Mouse (Mus musculus): Measurements from ENCODE around the gene Olfr558. TPM values are rescaled to one million over a fixed set of nuclear protein-coding genes. Genes with fewer than 3 reads are reported as not detected.

Gene Olfr558
- total RNA-seq (2021) = under 1 TPM; 0.25 to 0.66 TPM
- long read RNA-seq, experiment 1 = 0 reads
- long read RNA-seq, experiment 2, partial matches to known transcripts = 0 of 2 reads
- long read RNA-seq, experiment 2, other reads (novel, unspliced or antisense) = 1 of 2 reads

GRCm38 (mm10) chr7:102701915-102702314 is at the start of gene Olfr558:
Gene Olfr558 (plus strand): TSS chr7:102702215.
- intact Hi-C loops (cut with DNase I) = no loop called here
- DNase-seq (ENCODE audit: low spot score in 2 of 2) = no peak

GRCm38 (mm10) chr7:102658523-102658922 is 43.5 kb upstream of the Olfr558 start, which contains the start of gene Olfr555:
Gene Olfr555 (plus strand): TSS chr7:102658823.
- DNase-seq (ENCODE audit: low spot score in 2 of 2) = no peak
- intact Hi-C loops (cut with DNase I) = no loop called here

GRCm38 (mm10) chr7:102664599-102664998 is 37.4 kb upstream of the Olfr558 start, which contains the start of gene Olfr556:
Gene Olfr556 (plus strand): TSS chr7:102664899.
- intact Hi-C loops (cut with DNase I) = loop anchor here (2.0 kb wide), 1 partner anchor 254 kb away; no protein-coding TSS in a partner anchor
- DNase-seq (ENCODE audit: low spot score in 2 of 2) = no peak

GRCm38 (mm10) chr7:102665378-102665777 is 36.6 kb upstream of the Olfr558 start:
- intact Hi-C loops (cut with DNase I) = loop anchor here (2.0 kb wide), 1 partner anchor 253 kb away; no protein-coding TSS in a partner anchor
- DNase-seq (ENCODE audit: low spot score in 2 of 2) = peak; percentile 21 to 23

GRCm38 (mm10) chr7:102676225-102676624 is 25.8 kb upstream of the Olfr558 start:
- DNase-seq (ENCODE audit: low spot score in 2 of 2) = no peak
- intact Hi-C loops (cut with DNase I) = no loop called here

- intact Hi-C loops (cut with DNase I) = no loop called here
- no peak for DNase-seq (ENCODE audit: low spot score in 2 of 2)
Observed at GRCm38 (mm10) chr7:102681916-102682315, 20.1 kb upstream of the Olfr558 start.

- intact Hi-C loops (cut with DNase I) = loop anchor here (5.0 kb wide), 1 partner anchor 175 kb away; no protein-coding TSS in a partner anchor
- peak; percentile 91 for DNase-seq (ENCODE audit: low spot score in 2 of 2)
Observed at GRCm38 (mm10) chr7:102686944-102687501, 15.0 kb upstream of the Olfr558 start, which contains the start of gene Trim68. Gene Trim68 (minus strand): TSS chr7:102687327.

- intact Hi-C loops (cut with DNase I) = loop anchor here (2.0 kb wide), 1 partner anchor 223 kb away; no protein-coding TSS in a partner anchor
- peak in 1 of 2 experiments; percentile 40 for DNase-seq (ENCODE audit: low spot score in 2 of 2)
Observed at GRCm38 (mm10) chr7:102695358-102696125, 6.5 kb upstream of the Olfr558 start, which contains the start of gene Olfr557. Gene Olfr557 (plus strand): TSS chr7:102695910.

- DNase-seq (ENCODE audit: low spot score in 2 of 2) = no peak
- intact Hi-C loops (cut with DNase I) = no loop called here
Observed at GRCm38 (mm10) chr7:102698461-102698860, 3.6 kb upstream of the Olfr558 start.

- intact Hi-C loops (cut with DNase I) = no loop called here
- DNase-seq (ENCODE audit: low spot score in 2 of 2) = no peak
Observed at GRCm38 (mm10) chr7:102718970-102719369, 17.0 kb downstream of the Olfr558 start, which contains the start of gene Olfr33. Gene Olfr33 (minus strand): TSS chr7:102719070.

GRCm38 (mm10) chr7:102727391-102727790 is 25.4 kb downstream of the Olfr558 start, which contains the start of gene Olfr559:
Gene Olfr559 (minus strand): TSS chr7:102727491.
- intact Hi-C loops (cut with DNase I) = no loop called here
- DNase-seq (ENCODE audit: low spot score in 2 of 2) = no peak

- DNase-seq (ENCODE audit: low spot score in 2 of 2) = no peak
- intact Hi-C loops (cut with DNase I) = no loop called here
Observed at GRCm38 (mm10) chr7:102733793-102734192, 31.8 kb downstream of the Olfr558 start.

- DNase-seq (ENCODE audit: low spot score in 2 of 2) = no peak
- intact Hi-C loops (cut with DNase I) = no loop called here
Observed at GRCm38 (mm10) chr7:102737705-102738104, 35.7 kb downstream of the Olfr558 start.

GRCm38 (mm10) chr7:102752086-102752485 is 50.1 kb downstream of the Olfr558 start:
- DNase-seq (ENCODE audit: low spot score in 2 of 2) = no peak
- intact Hi-C loops (cut with DNase I) = no loop called here

GRCm38 (mm10) chr7:102759266-102759665 is 57.3 kb downstream of the Olfr558 start, which contains the start of the genes Olfr560 and Olfr78:
Gene Olfr560 (minus strand): TSS chr7:102759366.
Gene Olfr78 (minus strand): TSS chr7:102759471.
- DNase-seq (ENCODE audit: low spot score in 2 of 2) = no peak
- intact Hi-C loops (cut with DNase I) = no loop called here

Other genes with a start within 250 kb of the Olfr558 start
- not detected for gene Olfr543, start 220.5 kb upstream of the Olfr558 start, total RNA-seq (2021)
- gene Olfr544, start 213.9 kb upstream of the Olfr558 start, total RNA-seq (2021) = not detected
- gene Olfr545, start 202.6 kb upstream of the Olfr558 start, total RNA-seq (2021) = not detected
- gene Olfr547, start 167.5 kb upstream of the Olfr558 start, total RNA-seq (2021) = not detected
- gene Olfr548-ps1, start 161.3 kb upstream of the Olfr558 start, total RNA-seq (2021) = not detected
- not detected for gene Olfr549, start 152.3 kb upstream of the Olfr558 start, total RNA-seq (2021)
- gene Trim21, start 136.7 kb upstream of the Olfr558 start, total RNA-seq (2021) = 1 to 10 TPM; 1.7 to 1.9 TPM
- gene Olfr550, start 130.8 kb upstream of the Olfr558 start, total RNA-seq (2021) = under 1 TPM; 0.32 to 0.35 TPM
- not detected for gene Olfr551, start 110.3 kb upstream of the Olfr558 start, total RNA-seq (2021)
- under 1 TPM; 0.08 to 0.15 TPM for gene Olfr552, start 104.4 kb upstream of the Olfr558 start, total RNA-seq (2021)
- gene Olfr553, start 84.0 kb upstream of the Olfr558 start, total RNA-seq (2021) = not detected
- gene Olfr554, start 63.8 kb upstream of the Olfr558 start, total RNA-seq (2021) = not detected
- gene Olfr555, start 43.4 kb upstream of the Olfr558 start, total RNA-seq (2021) = not detected
- gene Olfr556, start 37.3 kb upstream of the Olfr558 start, total RNA-seq (2021) = under 1 TPM in 1 of 2 experiments, not detected in 1; 0.13 TPM
- 1 to 10 TPM; 3.5 to 4.0 TPM for gene Trim68, start 14.9 kb upstream of the Olfr558 start, total RNA-seq (2021)
- gene Olfr557, start 6.3 kb upstream of the Olfr558 start, total RNA-seq (2021) = under 1 TPM in 1 of 2 experiments, not detected in 1; 0.13 TPM
- not detected for gene Olfr33, start 16.9 kb downstream of the Olfr558 start, total RNA-seq (2021)
- gene Olfr559, start 25.3 kb downstream of the Olfr558 start, total RNA-seq (2021) = not detected
- under 1 TPM in 1 of 2 experiments, not detected in 1; 0.17 TPM for gene Olfr560, start 57.2 kb downstream of the Olfr558 start, total RNA-seq (2021)
- under 1 TPM; 0.59 to 0.77 TPM for gene Olfr78, start 57.3 kb downstream of the Olfr558 start, total RNA-seq (2021)
- not detected for gene Olfr561, start 69.0 kb downstream of the Olfr558 start, total RNA-seq (2021)
- under 1 TPM in 1 of 2 experiments, not detected in 1; 0.36 TPM for gene Olfr564, start 101.3 kb downstream of the Olfr558 start, total RNA-seq (2021)
- not detected for gene Olfr566, start 156.6 kb downstream of the Olfr558 start, total RNA-seq (2021)
- not detected for gene Olfr568, start 174.9 kb downstream of the Olfr558 start, total RNA-seq (2021)
- gene Olfr569, start 188.7 kb downstream of the Olfr558 start, total RNA-seq (2021) = not detected
- gene Olfr570, start 192.4 kb downstream of the Olfr558 start, total RNA-seq (2021) = not detected
- gene Olfr571, start 215.3 kb downstream of the Olfr558 start, total RNA-seq (2021) = not detected
- gene Olfr572, start 222.2 kb downstream of the Olfr558 start, total RNA-seq (2021) = not detected
- not detected for gene Olfr573-ps1, start 240.4 kb downstream of the Olfr558 start, total RNA-seq (2021)
- gene Olfr574, start 246.3 kb downstream of the Olfr558 start, total RNA-seq (2021) = not detected